Mouse (Mus musculus): ENCODE measurements at regions not wholly inside any gene's neighbourhood (a gene's known extent, or its start where the extent isn't known, plus 50 kb on each side); places are given as distances from the start of the nearest gene placed in this dataset.
"Not testable (repeated sequence)": the region's sequence is repeated elsewhere in the genome, so short reads cannot be mapped to it uniquely, and the experiment has no call there.

- DNase-seq, result no peak
Observed at GRCm38 (mm10) chr11:27105920-27106319, 512.1 kb upstream of the Vrk2 start.

GRCm38 (mm10) chr11:27102906-27103305, 509.1 kb upstream of the Vrk2 start:
- DNase-seq, result no peak

DNA sequence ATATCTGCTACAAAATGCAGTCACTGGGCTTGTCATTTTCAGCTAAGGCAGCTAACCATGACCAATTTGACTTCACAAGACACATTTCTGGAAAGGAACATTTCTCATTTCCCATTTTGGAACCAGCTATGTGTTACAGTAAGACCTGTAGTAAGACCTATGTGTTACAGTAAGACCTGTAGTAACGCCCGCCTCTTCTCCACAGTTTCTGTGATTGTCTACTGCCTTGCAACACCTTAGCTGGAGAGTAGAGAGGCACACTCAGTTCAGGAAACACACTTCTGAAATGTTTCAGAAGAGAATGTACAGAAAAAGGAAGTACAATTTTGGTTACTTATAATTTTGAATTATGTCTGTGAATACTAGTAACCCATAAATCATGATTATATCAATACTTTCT, 508.2 kb upstream of the Vrk2 start:
- DNase-seq, result no peak

GRCm38 (mm10) chr11:27096615-27097014, 502.8 kb upstream of the Vrk2 start:
- no peak for DNase-seq

DNA sequence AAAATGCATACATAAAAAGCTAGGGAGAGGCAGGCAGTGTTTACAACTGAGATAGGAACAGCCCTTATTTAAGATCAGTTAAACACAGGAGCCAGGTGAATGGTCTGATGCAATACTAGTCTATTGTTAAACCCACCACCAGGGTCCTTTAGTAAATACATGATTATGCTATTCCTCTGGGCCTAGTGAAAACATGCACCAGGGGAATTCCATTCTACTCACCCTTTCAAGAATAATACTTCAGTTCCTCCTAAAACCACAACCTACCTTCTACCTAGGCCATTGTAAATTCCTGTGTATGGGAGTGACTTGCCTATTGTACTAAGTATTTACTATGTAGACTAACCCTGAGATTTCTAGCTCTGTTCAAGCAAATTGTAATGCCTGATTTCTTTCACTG, 501.7 kb upstream of the Vrk2 start:
- not testable (repeated sequence) for DNase-seq

- DNase-seq, result no peak
Observed at GRCm38 (mm10) chr11:27086516-27086915, 492.7 kb upstream of the Vrk2 start.

DNA sequence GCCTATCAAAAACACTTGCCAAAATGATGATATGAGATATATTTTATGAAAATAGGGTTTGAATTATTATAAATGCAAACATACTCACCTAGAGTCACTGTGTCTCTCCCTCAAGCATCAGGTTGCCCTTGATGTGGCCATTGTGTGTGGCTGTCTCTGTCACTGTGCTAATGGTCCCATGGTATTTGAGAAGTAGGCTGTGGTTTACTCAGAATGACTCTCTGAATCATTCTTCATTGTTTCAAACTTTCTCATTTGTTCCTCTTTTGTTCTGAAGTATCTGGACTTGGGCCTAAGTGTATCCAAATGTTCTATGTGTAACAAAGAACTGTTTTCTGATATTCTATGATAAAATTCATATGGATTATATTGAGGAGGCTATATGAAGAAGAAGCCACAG, 487.4 kb upstream of the Vrk2 start:
- no peak for DNase-seq

- no peak for DNase-seq
Observed at GRCm38 (mm10) chr11:27070381-27070780, 476.6 kb upstream of the Vrk2 start.

- no peak for DNase-seq
Observed at GRCm38 (mm10) chr11:27027243-27027852, 433.5 kb upstream of the Vrk2 start.

DNA sequence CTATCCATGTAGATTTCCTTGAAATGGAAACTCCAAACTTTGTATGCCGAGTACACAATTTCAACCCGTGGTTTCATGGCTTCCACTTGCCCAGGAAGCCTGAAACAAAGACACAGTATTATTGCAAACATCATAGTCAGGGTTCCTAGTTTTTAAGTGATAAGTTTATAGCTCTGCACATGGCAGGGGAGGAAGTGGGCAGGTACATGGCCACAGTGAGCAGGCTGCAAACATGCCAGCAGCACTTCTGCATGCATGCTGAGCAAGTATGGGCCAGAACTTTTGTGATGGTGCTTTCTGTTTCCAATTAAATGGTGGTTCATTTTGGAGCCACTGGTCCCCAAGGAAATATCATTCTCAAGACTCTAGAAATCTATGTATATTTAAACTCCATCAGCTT, 431.7 kb upstream of the Vrk2 start:
- DNase-seq, result no peak

DNA sequence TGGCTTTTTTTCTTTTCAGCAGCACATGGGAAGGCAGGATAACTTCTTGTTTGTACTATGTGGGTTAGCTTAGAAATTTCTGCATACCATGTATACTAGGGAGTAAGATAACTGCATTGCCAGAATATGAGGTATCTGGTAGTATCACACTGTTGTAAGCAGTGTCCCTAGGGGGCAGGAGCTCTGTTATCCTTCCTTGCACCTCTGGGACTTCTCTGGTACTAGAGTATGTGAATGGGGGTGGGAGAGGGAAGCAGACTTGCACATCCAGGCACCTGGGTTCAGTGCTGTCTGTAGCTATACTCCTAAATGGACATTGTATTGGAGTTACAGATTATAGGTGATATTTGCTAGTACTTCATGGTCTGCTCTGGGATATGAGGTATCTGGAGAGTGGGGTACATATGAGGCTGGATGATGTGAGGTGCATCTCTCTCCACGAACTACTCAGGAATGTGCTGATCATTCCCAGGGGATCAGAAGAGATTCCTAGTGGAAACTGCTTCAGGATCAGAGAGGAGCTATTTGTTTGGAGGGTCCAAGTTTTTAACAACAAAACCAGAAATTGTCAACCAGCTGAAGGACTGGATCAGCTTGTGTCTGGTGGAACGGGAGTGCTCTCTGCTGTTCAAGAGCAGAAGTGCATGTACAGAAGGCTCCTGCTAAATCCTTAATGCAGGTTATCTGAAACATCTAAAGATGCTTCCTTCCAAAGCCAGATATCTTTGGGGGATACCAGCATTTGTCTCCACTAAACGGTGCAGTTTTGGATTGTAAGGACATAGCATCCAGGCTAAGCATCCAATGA, 402.7 kb upstream of the Vrk2 start:
- no peak for DNase-seq

GRCm38 (mm10) chr11:26981216-26981615, 387.4 kb upstream of the Vrk2 start:
- no peak for DNase-seq

GRCm38 (mm10) chr11:26972533-26973081, 378.8 kb upstream of the Vrk2 start:
- DNase-seq, result no peak

- no peak for DNase-seq
Observed at GRCm38 (mm10) chr11:26971161-26971560, 377.4 kb upstream of the Vrk2 start.

- DNase-seq, result no peak
Observed at GRCm38 (mm10) chr11:26967427-26967826, 373.6 kb upstream of the Vrk2 start.

GRCm38 (mm10) chr11:26962928-26963667, 369.3 kb upstream of the Vrk2 start:
- DNase-seq, result no peak

DNA sequence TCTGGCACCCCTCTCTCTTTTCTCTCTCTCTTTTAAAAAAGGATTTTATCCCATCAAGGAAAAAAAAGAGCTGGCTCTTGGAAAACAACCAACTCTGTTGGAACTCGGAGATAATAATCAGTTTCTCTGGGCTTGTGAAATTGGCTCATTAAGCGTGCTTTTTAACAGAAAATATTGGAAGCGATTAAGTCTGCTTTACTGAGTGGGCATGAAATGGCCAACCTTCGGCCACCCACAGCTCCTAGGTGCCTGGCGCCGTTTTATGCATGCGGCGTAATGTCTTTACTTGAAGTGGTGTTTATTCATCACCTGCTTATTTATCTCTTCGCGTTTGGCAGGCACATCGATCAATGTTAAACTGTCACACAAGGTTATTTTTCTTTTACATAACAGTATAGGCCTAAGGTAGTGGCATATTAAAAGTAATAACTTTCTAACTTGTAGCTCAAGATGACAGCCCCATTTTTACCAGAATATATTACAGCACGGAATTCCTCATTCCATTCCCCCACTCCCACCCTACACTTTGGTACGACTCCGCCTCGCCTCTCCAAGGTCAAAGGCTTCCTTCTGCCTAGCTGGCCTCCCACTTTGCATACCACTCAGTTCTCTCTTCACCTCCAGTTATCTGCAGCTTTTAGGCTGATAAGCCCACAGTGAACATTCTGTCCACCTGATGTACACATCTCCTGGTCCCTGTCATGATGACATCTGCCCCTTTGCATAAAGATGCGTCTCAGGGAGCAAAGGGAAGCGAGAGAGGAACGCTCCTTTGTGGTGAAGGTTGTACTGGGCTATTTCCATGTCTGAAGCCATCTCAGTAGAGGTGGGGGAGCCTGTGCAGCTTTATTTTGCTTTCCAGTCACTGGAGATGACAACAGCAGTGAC, 368.5 kb upstream of the Vrk2 start:
- no peak for DNase-seq

DNA sequence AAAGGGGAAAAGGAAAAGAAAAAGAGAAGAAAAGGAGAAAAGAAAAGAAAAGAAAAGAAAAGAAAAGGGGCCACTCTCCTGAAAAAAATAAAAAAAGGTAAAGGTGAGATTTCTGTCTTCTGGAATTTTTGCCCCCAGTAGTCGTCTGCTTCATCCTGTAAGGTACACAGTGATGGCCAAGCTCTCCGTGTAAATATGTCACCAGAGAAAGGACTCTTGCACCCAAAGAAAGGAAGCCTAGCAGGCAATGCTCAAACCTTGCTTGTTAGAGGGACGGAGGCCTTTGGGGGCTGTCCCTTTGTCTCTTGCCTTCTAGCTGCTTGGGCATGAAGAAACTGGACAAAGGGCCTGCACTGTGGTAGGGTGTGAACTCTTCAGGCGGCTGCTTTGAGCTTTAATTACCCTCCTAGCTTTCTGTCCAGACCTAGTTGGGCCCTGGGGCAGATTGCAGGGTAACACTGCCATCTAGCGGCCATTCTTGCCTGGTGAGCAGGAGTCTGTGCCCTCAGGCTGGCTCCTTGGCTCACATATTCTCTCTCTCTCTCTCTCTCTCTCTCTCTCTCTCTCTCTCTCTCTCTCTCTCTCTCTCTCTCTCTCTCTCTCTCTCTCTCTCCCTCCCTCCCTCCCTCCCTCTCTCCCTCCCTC, 367.7 kb upstream of the Vrk2 start:
- peak; percentile 59 for DNase-seq

DNA sequence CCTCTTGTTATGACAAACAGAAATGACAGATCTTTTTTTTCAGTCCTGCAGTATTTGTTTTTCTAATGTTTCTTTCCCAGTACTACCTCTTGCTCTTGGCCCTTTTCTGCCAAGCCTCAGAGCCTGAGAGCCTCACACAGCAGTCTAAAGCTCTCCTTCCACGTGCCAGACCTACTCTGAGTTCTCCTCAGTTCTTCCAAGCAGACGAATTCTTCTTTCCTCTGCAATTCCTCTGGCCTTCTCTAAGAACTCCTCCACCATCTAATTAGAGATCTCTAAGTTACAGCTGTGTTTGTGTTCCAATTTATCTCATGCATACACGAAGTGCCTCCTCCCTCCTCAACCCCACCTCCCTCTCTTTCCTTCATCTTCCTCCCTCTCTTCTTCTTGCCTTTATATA, 362.4 kb upstream of the Vrk2 start:
- no peak for DNase-seq

GRCm38 (mm10) chr11:26931766-26932165, 338.0 kb upstream of the Vrk2 start:
- no peak for DNase-seq

DNA sequence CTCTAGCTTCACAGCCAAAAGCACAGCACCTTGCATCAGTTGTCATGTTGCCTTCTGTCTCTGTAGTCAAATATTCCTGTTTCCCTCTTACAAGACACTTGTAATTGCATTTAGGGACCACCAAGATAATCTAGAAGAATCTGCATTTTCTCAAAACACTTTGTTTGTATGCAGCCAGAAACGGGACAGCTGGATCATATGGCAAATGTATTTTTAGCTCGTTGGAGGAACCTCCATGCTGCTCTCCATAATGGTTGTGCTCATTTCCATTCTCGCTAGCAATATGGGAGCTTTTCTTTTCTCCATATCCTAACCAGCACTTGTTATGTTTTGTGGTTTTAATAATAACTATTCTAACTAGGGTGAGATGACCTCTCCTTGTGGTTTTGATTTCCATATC, 313.3 kb upstream of the Vrk2 start:
- no peak for DNase-seq

DNA sequence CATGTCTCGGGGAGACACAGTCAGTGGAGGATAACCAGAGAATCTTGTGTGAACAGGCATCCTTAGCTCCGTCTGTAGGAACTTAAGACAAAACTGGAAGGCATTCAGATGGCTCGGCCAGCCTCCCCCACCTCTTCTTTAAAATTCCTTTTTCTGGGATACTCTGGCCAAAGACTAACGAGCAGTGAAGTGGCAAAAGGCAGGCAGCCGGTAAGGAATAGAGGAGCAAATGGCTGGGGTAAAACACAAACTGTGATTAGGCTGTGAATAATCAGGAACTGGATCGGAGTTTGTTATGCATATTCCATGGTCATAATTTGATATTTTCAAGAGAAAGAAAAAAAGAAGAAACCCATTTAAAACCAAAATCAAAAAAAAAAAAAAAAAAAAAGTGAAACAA, 287.8 kb upstream of the Vrk2 start:
- no peak for DNase-seq

Data from thymus, postnatal 25 days (tissue).